Mouse (Mus musculus): ENCODE data around the gene Gm19426.
"Not testable (repeated sequence)": the region's sequence is repeated elsewhere in the genome, so short reads cannot be mapped to it uniquely, and the experiment has no call there.

The Gm19426 gene

DNA sequence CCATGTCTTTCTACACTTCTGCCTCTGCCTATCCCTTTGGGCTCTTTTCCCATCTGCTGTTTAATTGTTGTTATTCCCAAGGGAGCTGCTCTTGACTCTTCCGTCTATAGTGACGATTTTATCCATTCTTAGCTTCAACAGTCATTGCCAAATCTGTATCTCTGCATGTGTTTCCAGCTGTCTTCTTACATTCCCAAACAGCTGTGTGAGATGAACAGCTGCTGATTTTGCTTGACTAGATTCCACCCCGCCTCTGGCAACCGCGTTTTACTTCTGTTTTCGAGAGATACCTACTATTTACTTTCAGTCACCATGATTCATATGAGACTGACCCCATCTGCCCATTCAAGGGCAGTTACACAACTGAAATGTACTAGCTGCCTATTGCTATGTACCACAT is 6.7 kb upstream of the Gm19426 start:
- DNase-seq (ENCODE audit: low spot score): no peak

GRCm38 (mm10) chr2:84744126-84744525 is 671 bp upstream of the Gm19426 start:
- peak; percentile 48 for DNase-seq (ENCODE audit: low spot score)

- peak; percentile 71 for DNase-seq (ENCODE audit: low spot score)
These were observed 788 bp downstream of the Gm19426 start for GRCm38 (mm10) chr2:84742451-84743283.

DNA sequence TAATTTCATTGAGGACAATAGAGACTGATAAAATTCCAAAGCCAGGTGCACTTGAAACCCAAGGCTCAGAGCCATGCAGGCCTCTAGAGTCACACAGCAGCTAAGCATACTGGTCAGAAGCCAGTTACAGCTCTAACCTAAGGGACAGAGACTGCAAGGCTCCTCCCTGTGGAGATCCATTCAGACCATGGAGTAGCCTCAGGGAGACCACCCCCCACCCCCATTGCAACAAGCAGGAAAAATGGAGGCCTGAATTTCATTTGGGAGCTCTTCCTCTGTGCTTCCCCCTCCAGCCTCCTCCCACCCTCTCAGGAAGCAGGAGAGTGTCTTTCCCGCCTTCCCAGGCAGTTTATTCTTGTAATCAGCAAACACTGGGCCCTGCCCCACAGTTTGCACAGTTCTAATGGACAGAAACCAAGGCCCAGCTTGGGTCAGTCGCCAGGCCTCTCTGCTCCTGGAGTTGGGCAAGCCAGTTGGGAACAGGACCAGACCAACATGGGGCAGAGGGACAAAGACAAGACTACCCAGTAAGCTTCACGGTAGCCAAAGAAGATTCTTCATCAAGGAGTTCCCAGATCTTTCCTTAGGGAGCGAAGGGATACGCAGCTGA is 1.5 kb downstream of the Gm19426 start:
- DNase-seq (ENCODE audit: low spot score): no peak

DNA sequence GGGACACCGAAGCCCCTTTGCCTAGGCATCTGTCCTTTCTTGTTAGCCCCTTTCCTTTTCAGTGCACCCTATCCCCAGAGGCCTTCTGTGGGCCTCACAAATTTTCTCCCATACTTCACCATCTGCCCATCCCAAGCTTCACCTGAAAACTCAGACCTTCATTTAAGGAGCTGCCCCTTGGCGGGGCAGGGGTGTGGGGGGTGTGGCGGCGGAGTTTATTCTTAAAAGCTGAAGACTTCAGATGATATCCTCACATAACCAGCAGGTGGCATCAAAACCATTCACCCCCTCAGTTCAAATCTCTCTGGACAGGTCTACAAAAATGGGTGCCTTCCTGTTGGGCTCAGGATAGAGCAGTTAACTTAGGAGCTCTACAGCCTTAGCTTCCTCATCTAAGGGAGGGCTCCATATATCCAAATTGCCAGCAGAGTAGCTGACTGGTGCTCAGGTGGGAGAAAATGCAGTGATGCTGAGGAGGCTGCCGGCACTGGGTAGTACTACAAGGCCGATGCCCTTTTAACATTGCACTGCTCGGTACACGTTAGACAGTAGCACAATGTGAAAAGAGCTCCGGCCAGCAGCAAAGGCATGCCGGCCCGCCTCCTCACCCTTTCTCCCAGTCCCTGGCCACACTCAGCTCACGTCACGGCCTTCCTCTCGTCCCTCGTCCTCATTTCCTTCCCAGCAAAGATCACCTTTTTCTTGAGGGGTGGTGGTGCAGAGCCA is 2.7 kb downstream of the Gm19426 start:
- DNase-seq (ENCODE audit: low spot score): peak; percentile 48

- DNase-seq (ENCODE audit: low spot score): peak; percentile 56
These were observed 5.1 kb downstream of the Gm19426 start for GRCm38 (mm10) chr2:84738271-84738911.

- peak; percentile 48 for DNase-seq (ENCODE audit: low spot score)
These were observed 6.0 kb downstream of the Gm19426 start for GRCm38 (mm10) chr2:84737451-84737925.

- no peak for DNase-seq (ENCODE audit: low spot score)
These were observed 6.9 kb downstream of the Gm19426 start for GRCm38 (mm10) chr2:84736312-84737161.

DNA sequence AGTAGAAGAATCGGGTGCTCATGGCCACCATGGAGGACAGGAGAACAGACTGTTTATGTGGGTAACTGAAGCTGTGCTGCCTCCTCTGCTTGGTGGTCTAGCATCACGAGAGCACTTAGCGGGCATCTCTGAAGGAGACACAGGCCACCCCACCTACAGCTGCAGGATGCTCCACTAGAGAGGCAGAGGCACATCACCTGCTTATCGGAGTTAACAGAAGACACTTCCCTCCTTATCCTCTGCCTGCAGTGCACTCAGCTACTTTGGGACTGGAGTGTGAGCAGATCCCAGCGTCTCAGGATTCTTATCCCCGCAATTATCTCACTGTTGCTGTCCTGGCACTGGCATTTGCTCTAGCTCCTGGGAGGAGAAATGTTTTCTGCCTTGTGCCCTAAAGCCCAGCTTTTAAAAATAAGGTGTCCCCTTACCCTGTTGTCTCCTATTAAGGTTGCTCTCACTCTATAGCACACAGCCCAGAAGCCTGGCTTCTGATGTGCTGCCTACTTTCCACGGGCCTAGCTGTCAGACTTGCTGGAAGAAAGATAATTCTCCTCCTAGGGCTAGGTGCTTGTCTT is 8.0 kb downstream of the Gm19426 start:
- no peak for DNase-seq (ENCODE audit: low spot score)

DNA sequence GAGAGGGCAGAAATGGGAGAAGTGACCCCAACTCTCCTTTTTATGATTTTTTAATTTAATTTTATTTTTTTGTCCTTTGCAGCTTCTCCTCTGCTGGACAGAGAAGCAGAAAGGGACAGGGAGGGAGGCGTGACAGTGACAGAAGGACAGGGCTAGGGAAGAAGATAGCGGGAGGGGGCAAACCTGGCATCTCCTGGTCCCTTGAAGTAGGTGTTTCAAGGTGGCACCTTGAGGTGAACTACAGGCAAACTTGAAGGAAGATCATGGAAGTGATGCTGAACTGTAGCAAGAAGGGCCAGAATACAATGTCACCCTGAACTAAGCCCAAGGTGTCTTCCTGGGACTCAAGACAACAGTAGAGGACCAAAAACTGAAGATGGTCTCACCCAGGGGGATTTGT is 8.5 kb downstream of the Gm19426 start:
- DNase-seq (ENCODE audit: low spot score): no peak

GRCm38 (mm10) chr2:84734351-84734864 is 9.0 kb downstream of the Gm19426 start:
- DNase-seq (ENCODE audit: low spot score): no peak

- peak; percentile 52 for DNase-seq (ENCODE audit: low spot score)
These were observed 9.7 kb downstream of the Gm19426 start, which contains the start of gene Ypel4 for GRCm38 (mm10) chr2:84733579-84734300. TSS of gene Ypel4 (plus strand) at chr2:84734058.

- DNase-seq (ENCODE audit: low spot score): no peak
These were observed 11.1 kb downstream of the Gm19426 start for GRCm38 (mm10) chr2:84732394-84732793.

DNA sequence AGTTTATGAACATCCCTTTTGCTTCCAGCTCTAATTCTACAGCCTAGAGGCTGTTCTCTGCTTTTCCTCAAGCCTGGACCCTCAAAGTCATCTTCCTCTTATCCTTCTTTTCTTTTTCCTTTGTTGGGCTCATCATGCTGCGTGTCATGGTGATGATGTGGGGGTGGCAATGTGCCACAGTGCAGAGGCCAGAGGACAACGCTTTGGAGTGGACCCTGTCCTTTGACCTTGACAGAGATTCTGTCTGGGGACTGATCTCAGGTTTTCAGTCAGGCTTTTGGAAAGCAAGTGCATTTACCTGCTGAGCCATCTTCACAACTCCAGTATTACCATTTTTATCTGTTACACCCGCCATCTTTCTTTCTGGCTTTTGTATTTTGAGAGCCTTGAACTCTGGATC is 12.2 kb downstream of the Gm19426 start:
- no peak for DNase-seq (ENCODE audit: low spot score)

GRCm38 (mm10) chr2:84728191-84728590 is 15.3 kb downstream of the Gm19426 start:
- DNase-seq (ENCODE audit: low spot score): not testable (repeated sequence)

DNA sequence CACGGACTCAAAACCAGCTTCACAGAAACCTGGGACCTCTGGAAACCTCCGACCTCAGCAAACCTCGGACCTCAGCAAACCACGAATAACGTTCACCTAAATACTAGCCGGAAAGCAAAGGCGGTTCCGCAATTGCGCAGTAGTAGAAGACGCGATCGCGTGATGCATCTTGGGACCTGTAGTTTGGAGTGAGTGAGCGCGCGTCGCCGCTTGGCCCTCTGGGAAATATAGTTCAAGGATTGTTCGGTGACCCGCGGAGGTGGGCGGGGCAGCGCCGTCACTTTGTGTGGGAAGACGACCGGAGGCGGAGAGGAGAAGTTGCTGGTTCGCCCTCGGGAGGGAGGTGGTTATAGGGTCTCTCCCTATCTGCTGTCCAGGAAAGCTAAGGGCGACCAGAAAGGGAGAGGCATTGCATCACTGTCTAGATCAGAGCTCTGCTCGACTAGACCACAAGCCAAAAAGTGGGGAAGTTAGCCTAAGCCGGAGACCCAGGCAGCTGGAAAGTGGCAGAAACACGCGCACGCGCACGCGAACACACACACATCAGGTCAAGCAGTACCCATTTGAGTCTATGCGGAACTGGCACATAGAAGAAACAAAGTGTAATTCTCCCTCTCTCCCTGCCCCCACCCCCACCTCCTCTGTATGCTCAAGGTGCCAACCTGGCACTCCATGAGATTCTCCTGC is 16.1 kb downstream of the Gm19426 start, which contains the start of gene Clp1:
Clp1 (minus strand) TSS at position 179 of the 687 bp plus-strand sequence.
- DNase-seq (ENCODE audit: low spot score): peak; percentile 97

DNA sequence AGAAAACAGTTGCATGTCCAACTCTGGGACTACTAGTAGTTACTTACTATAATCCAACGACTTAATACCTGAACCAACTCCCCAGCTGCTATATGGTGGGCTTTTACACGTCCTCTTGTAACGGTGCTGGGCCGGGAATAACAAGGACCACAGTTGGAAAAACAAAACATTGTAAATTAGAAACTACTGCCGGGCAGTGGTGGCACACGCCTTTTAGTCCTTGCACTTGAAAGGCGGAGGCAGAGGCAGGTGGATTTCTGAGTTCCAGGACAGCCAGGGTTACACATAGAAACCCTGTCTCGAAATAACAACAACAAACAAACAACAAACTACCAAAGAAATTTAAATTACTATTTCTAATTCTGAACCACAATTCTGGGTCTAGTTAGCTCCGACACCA is 16.7 kb downstream of the Gm19426 start:
- no peak for DNase-seq (ENCODE audit: low spot score)

GRCm38 (mm10) chr2:84725770-84726169 is 17.7 kb downstream of the Gm19426 start:
- no peak for DNase-seq (ENCODE audit: low spot score)

DNA sequence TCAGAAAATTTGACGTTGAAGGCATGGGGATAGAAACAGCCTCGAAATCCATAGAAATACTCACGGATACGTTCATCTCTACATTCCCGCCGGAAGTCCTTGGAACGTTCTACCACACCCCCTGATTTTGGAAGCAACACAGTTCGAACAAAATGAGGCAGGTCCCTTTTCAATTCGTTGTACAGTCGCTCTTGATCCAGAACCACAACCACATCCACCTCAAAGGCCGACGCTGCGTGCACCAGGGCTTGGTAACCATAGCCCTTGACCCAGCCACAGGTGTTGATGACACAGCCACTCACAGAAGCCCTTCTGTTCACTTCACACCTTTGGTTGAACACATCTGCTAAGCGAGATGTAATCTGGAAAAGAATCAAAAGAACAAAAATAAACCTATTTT is 19.6 kb downstream of the Gm19426 start:
- DNase-seq (ENCODE audit: low spot score): no peak
